Mouse (Mus musculus) adrenal gland, postnatal 4 days (tissue): ENCODE data around the gene Gm17654. TPM values are rescaled to one million over a fixed set of nuclear protein-coding genes. Genes with fewer than 3 reads are reported as not detected.
"Not testable (repeated sequence)": the region's sequence is repeated elsewhere in the genome, so short reads cannot be mapped to it uniquely, and the experiment has no call there.

Experiments
- DNase-seq, 2 experiments: peaks; one replicate each; pipeline ENCODE4 v3.0.0; 2021 to 2022; ENCODE audit warnings: low spot score in 2 of 2, mixed read lengths in 2 of 2
- long read RNA-seq, 2 experiments: library from polyadenylated mRNA; stranded (forward); transcript quantifications; one replicate each; pipeline ENCODE4 v2.0.0; 2021
- total RNA-seq, 2 experiments: library from RNA; stranded (reverse); gene quantifications; 2 replicates each; pipeline ENCODE4 v1.2.3; 2021

Gene Gm17654
- not detected for total RNA-seq
- long read RNA-seq, experiment 1, result 0 reads
- long read RNA-seq, experiment 2, result 0 reads

DNA sequence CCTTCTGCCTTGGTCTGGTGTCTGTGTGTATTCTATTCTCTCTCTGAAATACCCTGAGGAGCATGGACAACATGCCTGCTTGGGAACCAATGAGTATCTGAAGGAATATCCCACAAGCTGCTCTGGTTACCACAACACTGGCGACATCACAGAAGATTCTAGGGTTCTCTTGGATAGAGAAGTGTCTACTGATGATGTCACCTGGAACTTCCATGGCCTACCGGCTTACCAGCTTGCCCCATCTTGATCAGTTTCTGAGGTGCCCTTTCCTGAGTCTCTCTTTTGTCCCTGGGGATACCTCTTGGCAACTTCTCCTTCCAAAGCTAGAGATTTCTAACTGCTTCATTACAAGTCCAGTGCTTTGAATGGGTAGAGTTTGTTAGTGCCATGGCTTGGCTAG, at the start of gene Gm17654:
Gm17654 (minus strand) TSS at position 101 of the 400 bp plus-strand sequence.
- not testable (repeated sequence) for DNase-seq

DNA sequence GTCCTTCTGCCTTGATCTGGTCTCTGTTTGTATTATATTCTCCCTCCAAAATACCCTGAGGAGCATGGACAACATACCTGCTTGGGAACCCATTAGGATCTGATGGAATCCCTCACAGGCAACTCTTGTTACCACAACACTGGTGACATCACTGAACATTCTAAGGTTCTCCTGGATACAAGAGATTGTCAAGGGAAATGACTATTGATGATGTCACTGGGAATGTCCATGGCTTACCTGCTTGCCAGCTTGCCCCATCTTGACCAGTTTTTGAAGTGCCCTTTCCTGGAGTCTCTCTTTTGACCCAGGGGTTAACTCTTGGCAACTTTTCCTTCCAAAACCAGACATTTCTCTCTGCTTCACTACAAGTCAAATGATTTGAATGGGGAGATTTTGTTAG, 29.0 kb upstream of the Gm17654 start, which contains the start of gene Gm10375:
Gm10375 (minus strand) TSS at position 101 of the 400 bp plus-strand sequence.
- DNase-seq, result not testable (repeated sequence)

DNA sequence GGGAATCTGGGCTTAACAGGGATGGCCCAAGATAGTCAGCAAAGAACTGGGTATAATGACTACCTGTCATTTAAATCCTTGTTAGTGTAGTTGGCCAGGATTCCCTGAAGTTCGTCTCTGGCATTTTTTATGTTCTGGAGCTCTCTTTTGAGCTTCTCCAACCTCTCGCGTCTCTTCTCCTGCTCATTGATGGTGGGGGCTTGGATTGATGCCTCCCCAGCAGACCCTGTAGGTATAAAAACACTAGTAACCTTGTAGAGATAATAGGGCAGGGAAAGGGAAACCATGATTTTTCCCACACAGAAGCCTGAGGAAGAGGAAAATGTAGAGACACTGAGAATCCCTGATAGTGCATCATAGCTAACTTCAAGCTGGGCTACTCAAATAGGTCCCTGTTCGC, 977 bp downstream of the Gm17654 start:
- DNase-seq, result not testable (repeated sequence)

DNA sequence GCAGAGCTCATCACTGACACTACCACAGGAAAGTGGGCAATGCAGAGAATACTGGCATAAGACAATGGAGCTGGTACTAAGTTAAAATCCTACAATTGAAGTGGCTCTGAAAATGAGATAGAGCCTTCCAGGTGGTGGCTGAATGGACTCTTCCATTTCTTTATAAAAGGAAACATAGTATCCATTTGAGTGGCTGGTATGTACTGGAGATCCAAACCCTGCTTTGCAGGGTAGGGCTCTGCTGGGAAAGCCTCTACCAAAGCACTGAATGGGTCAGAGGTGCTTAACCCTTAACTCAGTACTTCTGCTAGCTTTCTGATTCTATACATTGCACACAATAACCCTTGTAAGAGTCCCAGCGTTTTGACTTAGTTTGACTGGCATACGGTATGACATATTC, 26.7 kb downstream of the Gm17654 start:
- not testable (repeated sequence) for DNase-seq

DNA sequence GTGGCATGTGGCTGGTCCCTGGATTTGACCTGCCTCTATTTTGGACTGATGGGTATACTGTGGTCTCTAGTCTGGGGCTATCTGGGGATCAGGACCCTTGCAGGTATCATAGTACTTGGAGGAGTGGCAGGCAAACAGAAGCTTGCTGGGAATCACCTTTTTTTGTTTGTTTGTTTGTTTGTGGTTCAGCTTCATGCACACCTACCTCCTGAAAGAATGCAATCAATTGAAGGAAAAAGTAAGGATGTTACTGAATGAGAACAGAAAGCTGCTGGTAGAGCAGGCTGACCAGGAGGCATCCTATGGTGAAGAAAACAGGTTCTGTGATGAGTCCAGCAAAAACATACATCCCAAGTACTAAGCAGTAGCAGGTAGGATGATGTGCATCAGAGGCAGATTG, 32.7 kb downstream of the Gm17654 start:
- DNase-seq, result not testable (repeated sequence)

DNA sequence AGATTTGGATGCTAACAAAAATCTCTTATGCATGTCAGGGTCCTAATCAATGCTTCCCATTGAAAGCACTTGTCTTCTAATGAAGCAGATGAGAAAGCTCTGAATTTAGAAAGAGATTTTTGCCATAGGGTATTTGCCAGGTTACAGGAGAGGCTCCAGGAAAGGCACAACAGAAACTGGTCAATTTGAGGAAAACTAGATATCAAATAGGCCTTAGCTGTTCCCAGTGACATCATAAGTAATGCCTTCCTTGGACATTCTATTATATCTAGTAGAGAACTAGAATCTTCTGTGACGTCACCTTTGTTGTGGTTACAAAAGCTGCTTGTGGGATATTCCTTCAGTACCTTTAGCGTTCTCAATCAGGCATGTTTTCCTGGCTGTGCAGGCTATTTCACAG, 35.7 kb downstream of the Gm17654 start, which contains the start of gene Gm5799:
Gm5799 (plus strand) TSS at position 301 of the 400 bp plus-strand sequence.
- not testable (repeated sequence) for DNase-seq

DNA sequence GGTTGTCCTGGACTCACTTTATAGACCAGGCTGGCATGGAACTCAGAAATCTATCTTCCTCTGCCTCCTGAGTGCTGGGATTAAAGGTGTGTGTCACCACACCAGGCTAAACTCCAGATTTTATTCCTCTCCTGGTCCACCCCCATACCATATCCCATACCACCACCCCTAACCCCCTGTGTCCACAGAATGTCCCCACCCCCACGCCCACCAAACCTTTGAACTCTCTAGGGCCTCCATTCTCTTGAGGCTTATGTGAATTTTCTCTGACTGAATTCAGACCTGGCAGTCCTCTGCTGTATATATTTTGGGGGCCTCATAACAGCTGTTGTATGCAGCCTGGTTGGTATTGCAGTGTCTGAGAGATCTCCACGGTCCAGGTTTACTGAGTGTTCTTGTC, 40.8 kb downstream of the Gm17654 start:
- not testable (repeated sequence) for DNase-seq

DNA sequence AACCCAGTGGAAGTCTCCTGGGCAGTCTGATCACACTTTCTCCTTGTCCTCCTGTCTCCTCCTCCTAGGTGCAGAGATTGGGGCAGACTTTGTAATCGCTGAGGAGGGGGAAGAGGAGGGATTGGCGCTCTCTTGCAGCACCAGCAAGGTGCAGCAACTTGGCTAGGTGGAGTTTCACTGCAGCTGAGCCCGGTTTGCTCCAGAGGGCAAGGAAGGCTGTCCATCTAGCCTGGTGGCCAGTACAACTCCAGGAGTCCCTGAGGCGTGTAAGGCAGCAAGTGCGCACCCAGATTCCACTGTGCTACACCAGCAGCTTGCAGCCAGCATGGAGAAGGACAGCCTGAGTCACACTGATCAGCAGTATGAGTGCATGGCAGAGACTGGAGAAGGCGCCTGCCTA, 46.6 kb downstream of the Gm17654 start:
- peak in 1 of 2 experiments; percentile 29 for DNase-seq

DNA sequence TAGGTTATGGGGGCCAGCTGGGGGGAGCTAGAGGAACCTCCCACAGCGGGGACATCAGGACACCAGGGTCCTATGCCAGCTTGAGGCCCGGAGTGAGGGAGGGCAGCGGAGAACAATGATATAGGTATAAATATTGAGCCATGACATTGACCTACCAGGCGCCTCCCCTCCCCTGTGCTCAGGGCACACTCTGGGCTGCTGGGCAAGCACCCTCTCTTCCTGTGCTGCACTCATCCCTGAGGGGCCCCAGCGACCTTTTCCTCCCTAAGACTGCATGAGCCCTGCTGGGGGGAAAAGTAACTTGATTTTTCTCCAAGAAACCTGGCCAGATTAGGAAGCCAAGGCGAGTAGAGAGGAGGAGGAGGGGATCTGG, 46.9 kb downstream of the Gm17654 start:
- not testable (repeated sequence) for DNase-seq

DNA sequence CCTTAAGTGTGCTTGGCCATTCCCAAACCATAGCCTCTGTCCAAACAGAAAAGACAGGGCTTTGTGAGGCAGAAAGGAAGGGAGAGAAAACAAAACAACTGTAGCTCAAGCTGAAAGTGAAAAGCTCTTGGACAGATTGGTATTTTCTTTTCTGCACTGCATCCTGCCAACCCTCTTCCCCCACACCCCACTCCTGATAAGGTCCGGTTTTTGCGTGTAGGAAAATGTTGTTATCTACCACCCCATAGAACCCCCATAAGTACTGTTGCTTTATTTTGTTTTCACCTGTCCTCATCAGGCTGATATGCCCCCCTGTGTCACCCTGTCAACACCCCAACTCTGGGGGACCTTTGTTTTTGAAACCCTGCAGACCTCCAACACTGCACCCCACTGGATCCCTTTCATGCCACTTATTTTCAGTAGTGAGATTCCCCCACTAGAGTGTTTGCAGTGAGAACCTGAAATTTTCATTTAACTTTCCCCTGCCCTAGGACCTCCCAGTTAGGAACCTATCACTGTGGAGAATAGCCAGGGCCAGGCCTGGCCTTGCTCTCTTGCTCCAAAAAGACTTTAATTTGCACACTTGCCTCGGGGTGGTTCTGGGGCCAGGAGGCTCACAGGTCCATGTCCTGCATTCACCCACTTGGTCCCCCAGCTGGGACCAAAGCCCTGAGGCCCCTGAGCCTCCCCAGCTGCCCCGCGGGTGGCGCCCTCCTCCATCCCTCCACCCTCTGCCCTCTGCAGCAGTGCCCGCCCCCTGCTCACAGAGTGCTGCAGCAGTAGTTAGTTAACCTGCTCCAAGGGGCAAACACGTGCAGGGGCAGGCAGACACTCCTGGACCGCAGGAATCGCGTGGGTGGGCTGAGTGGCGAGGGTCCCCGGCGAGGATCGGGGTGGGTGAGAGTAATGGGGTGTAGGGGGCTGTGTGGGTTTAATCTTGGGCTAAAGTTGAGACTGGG, 47.6 kb downstream of the Gm17654 start:
- not testable (repeated sequence) for DNase-seq

Other genes with a start within 250 kb of the Gm17654 start
- not detected for gene 1700001F09Rik, start 231.3 kb downstream of the Gm17654 start, total RNA-seq
- not detected for gene Gm8138, start 162.8 kb downstream of the Gm17654 start, total RNA-seq
- not detected for gene Gm5799, start 35.6 kb downstream of the Gm17654 start, total RNA-seq
- not detected for gene Gm10375, start 28.9 kb upstream of the Gm17654 start, total RNA-seq
- not detected for gene Gm8165, start 98.1 kb upstream of the Gm17654 start, total RNA-seq
- gene Gm7324, start 118.7 kb upstream of the Gm17654 start, total RNA-seq, result 1 to 10 TPM; 1.2 to 1.5 TPM
- gene Gm16506, start 148.3 kb upstream of the Gm17654 start, total RNA-seq, result not detected
- not detected for gene Gm6526, start 168.7 kb upstream of the Gm17654 start, total RNA-seq
- gene Gm8180, start 205.6 kb upstream of the Gm17654 start, total RNA-seq, result not detected